Mouse (Mus musculus) lung, adult 18-20 months (tissue): ENCODE results near the gene Gm9639.
"Not testable (repeated sequence)": the region's sequence is repeated elsewhere in the genome, so short reads cannot be mapped to it uniquely, and the experiment has no call there.

ENCODE experiments used
- DNase-seq, 2 experiments: peaks; one replicate each; pipeline ENCODE4 v3.0.0; 2022; ENCODE audit warnings: mixed read lengths in 2 of 2

Gm9639 gene

GRCm38 (mm10) chr10:77794976-77795375 lies at the start of gene Gm9639:
Gene Gm9639 (minus strand): TSS chr10:77795076.
- DNase-seq = no peak

DNA sequence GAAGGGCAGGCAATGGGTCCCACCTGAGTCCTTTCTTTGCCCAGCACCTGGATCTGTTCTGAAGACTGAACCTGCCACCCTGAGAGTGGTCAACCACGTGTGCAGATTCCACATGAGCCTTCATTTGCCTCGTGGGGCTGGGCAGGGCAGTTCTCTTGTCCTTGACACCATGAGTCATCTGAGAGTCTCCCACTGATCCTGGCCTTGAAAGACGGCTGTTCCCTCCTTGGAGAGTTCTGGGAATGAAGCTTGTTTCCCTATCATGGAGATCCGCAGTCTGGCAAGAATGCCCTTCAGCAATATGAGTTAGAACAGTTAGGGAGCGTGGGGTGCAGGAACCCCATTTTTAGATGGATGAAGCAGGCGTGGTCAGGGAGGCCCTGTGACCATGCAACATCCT lies 44.1 kb upstream of the Gm9639 start:
- no peak for DNase-seq

DNA sequence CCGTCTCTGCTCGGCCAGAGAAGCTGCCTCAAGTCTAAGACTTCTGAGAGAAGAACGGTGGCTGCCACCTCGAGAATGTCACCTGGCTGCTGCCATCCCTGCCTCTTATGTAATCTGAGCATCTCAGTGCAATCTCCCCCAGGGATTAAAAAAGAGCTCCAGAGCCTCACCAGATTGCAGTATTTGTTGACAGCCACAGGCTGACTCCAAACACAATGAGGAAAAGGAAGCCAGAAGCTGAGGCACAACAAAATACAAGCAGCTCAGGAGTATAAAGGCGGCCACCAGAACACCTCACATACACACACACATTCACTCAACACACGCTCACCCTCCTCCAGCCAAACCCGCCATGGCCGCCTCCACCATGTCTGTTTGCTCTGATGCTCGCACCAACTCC lies 40.8 kb upstream of the Gm9639 start, which contains the start of gene Krtap10-10:
TSS of gene Krtap10-10 (plus strand) at position 301 of the 400 bp plus-strand sequence.
- no peak for DNase-seq

DNA sequence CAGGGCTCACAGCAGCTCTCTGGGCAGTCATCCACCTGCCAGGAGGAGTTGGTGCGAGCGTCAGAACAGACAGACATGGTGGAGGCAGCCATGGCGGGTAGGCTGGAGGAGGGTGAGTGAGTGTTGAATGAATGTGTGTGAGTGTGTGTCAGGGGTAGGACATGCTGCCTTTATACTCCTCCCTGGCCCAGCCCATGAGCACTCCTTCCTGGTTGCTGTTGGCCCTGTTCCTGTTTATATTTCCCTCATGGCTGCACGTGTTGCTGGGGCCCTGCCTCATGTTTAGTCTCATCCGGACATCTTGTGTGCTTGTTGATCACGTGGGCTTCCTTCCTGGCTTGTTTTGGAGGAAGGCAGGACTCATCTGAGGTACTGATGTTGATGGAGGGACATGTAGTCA lies 32.1 kb upstream of the Gm9639 start, which contains the start of gene Krtap10-4:
TSS of gene Krtap10-4 (minus strand) at position 145 of the 400 bp plus-strand sequence.
- DNase-seq = no peak

- no peak for DNase-seq
Measured at GRCm38 (mm10) chr10:77819203-77819602, 24.3 kb upstream of the Gm9639 start.

GRCm38 (mm10) chr10:77818523-77818922 lies 23.6 kb upstream of the Gm9639 start:
- no peak for DNase-seq

GRCm38 (mm10) chr10:77815514-77815913 lies 20.6 kb upstream of the Gm9639 start:
- peak; percentile 6 to 9 for DNase-seq

- no peak for DNase-seq
Measured at GRCm38 (mm10) chr10:77814382-77814781, 19.5 kb upstream of the Gm9639 start, which contains the start of gene Gm2696. Gene Gm2696 (plus strand): TSS chr10:77814682.

DNA sequence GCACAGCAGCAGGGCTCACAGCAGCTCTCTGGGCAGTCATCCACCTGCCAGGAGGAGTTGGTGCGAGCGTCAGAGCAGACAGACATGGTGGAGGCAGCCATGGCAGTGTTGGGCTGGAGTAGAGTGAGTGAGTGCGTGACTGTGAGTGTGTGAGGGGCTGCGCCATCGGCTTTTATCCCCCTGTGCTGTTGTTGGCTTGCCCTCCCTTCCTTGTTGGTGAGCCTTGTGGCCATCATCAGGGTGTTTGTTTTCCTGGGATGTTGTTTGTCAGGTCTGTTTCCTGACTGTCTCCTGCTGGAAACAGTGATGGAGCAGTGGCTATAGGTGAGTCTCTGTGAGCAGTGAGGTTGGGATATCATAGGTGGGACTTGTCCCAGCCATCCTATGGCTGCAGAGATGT lies 16.9 kb upstream of the Gm9639 start, which contains the start of gene Gm9507:
TSS of gene Gm9507 (minus strand) at position 101 of the 400 bp plus-strand sequence.
- no peak for DNase-seq

- DNase-seq = no peak
Measured at GRCm38 (mm10) chr10:77804095-77804494, 9.2 kb upstream of the Gm9639 start.

GRCm38 (mm10) chr10:77798921-77799508 lies 4.1 kb upstream of the Gm9639 start, which contains the start of gene Gm19668:
Gene Gm19668 (minus strand): TSS chr10:77799133.
- no peak for DNase-seq

DNA sequence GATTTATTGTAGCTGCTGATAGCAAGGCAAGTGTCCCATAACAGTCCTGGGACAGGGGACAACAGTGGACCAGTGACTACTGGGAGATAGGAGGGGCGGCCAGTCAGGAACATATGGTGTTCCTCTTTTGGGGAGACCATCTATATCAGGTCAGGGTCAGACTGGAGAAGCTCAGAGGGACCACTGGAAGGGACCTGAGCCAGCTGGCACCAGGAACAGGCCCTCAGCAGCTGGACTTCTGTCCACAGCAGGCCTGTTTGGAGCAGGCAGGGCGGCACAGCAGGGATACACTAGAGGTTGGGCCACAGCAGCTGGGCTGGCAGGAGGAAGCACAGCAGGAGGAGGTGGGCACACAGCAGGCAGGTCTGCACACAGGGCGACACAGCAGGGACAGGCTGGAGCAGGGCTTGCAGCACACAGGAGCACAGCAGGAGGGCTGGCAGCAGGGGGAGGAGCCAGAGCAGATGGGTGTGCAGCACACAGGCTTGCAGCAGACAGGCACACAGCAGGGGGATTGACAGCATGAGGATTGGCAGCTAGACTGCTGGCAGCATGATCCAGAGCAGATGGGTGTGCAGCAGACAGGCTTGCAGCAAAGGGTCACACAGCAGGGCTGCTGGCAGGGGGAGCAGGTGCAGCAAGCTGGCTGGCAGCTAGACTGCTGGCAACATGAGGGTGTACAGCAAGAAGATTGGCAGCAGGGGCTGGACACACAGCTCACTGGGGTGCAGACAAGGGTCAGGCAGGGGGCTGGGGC lies 3.5 kb upstream of the Gm9639 start:
- DNase-seq = not testable (repeated sequence)

DNA sequence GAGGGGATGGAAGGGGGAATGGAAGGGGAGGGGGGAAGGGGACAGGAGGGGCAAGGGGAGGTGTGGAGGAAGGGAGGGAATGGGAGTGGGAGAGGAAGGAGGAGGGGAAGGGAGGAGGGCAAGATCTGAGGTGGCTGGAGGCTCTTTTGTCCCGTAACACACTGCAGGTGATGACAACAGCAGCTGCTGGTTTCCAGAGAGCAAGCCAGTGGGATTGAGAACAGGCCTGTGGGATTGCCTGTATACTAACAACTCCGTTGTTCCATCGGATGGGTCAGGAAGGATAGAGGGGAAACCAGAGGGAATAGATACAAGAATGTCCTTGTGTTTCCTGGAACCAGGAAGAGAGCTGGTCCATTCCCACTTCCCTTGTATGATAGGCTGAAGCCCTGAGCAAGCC lies 2.8 kb upstream of the Gm9639 start:
- no peak for DNase-seq

GRCm38 (mm10) chr10:77788621-77789020 lies 6.3 kb downstream of the Gm9639 start:
- DNase-seq = no peak

GRCm38 (mm10) chr10:77787876-77788275 lies 7.0 kb downstream of the Gm9639 start, which contains the start of gene Gm7137:
Gene Gm7137 (minus strand): TSS chr10:77788200.
- not testable (repeated sequence) for DNase-seq

DNA sequence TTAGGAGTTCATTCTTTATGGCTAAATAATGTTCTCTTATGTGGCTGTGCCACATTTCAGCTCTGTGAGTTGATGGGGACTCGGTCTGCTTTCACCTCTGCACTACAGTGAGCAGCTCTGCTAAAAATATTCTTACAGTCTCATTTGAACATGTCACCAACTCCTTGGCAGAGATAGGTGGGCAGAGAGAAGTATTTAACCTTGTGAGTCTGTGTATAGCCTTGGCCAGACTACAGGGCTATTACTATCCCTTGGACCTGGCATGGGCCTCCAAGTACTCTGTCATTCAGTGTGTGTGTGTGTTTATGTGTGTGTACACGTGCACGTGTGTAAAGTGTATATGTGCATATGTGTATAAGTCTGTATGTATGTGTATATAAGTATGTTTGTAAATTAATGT lies 11.5 kb downstream of the Gm9639 start:
- not testable (repeated sequence) for DNase-seq

- not testable (repeated sequence) for DNase-seq
Measured at GRCm38 (mm10) chr10:77782442-77782841, 12.4 kb downstream of the Gm9639 start, which contains the start of gene Gm3250. Gene Gm3250 (minus strand): TSS chr10:77782542.

- not testable (repeated sequence) for DNase-seq
Measured at GRCm38 (mm10) chr10:77776844-77777243, 18.0 kb downstream of the Gm9639 start, which contains the start of gene Gm7138. Gene Gm7138 (minus strand): TSS chr10:77776944.

- DNase-seq = not testable (repeated sequence)
Measured at GRCm38 (mm10) chr10:77772142-77772541, 22.7 kb downstream of the Gm9639 start.

GRCm38 (mm10) chr10:77771225-77771624 lies 23.7 kb downstream of the Gm9639 start, which contains the start of gene Gm3238:
Gene Gm3238 (minus strand): TSS chr10:77771325.
- not testable (repeated sequence) for DNase-seq

GRCm38 (mm10) chr10:77769727-77770126 lies 25.1 kb downstream of the Gm9639 start:
- no peak for DNase-seq

DNA sequence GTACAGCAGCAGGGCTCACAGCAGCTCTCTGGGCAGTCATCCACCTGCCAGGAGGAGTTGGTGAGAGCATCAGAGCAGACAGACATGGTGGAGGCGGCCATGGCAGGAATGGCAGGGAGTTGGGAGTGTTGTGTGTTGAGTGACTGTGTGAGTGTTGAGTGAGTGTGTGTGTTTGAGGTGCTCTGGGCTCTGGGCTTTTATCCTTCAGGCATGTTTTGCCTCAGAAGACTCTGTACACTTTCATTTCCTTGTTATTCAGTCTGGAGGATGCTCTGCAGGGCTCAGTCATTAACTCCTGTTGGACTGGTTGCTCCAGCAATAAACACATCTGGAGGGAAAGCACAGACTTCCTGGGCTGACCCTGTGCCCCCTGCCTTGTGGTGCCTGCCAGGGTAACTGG lies 35.3 kb downstream of the Gm9639 start, which contains the start of gene Gm3233:
TSS of gene Gm3233 (minus strand) at position 101 of the 400 bp plus-strand sequence.
- not testable (repeated sequence) for DNase-seq

- no peak for DNase-seq
Measured at GRCm38 (mm10) chr10:77753448-77753847, 41.4 kb downstream of the Gm9639 start.
